Comparison of ENCODE assay signal across 11 mouse cellular contexts in genomic region chr1:171631447-171631846, GRCm38 (mm10). TPM values are rescaled to one million over a fixed set of nuclear protein-coding genes. Genes with fewer than 3 reads are reported as not detected.
DNase-seq lines count a peak whose midpoint lies in the region; ATAC-seq and TF ChIP-seq lines count a peak whose summit lies in the region.
"Had no signal": no experiment of that assay in that cellular context is flagged by ENCODE, and none has a peak within 500 bp of the region (broad histone marks: within the 10 kb centered on the region; RNA-seq: fewer than 3 reads in every experiment).

No protein-coding gene starts in this region.

- no peak overlapping the region for H3K9ac ChIP-seq in embryonic facial prominence, embryonic 14.5 days (ENCODE audit: low read depth, low read length)
- no peak overlapping the region for H3K9ac ChIP-seq in liver, postnatal 0 days (replicated peaks)
- no peak overlapping the region for H3K9ac ChIP-seq in heart, postnatal 0 days (replicated peaks; ENCODE audit: low read depth, low read length)
- H3K9ac ChIP-seq in intestine, embryonic 16.5 days (ENCODE audit: low read depth, low read length): no peak overlapping the region
- H3K9ac ChIP-seq: embryonic facial prominence, embryonic 12.5 days; hindbrain, embryonic 12.5 days had no signal

- 69% methylated on average over 2 of the region's 2 CpGs for WGBS in embryonic facial prominence, embryonic 14.5 days
- WGBS in embryonic facial prominence, embryonic 10.5 days: 85% methylated on average over 2 of the region's 2 CpGs
- 29% methylated on average over 2 of the region's 2 CpGs for WGBS in liver, postnatal 0 days (ENCODE audit: insufficient replicate concordance)
- WGBS in heart, postnatal 0 days: 41% methylated on average over 2 of the region's 2 CpGs
- 66% methylated on average over 2 of the region's 2 CpGs for WGBS in intestine, embryonic 16.5 days

- H3K4me2 ChIP-seq in embryonic facial prominence, embryonic 14.5 days (ENCODE audit: low read depth, low read length): no peak overlapping the region
- no peak overlapping the region for H3K4me2 ChIP-seq in liver, postnatal 0 days (ENCODE audit: low read depth, low read length)
- no peak overlapping the region; the same call in 1 of the 2 replicates for H3K4me2 ChIP-seq in heart, postnatal 0 days (ENCODE audit: low read depth, low read length)
- H3K4me2 ChIP-seq in intestine, embryonic 16.5 days (ENCODE audit: low read depth, low read length): no peak overlapping the region
- H3K4me2 ChIP-seq: embryonic facial prominence, embryonic 12.5 days; hindbrain, embryonic 12.5 days had no signal

- H3K4me1 ChIP-seq in embryonic facial prominence, embryonic 14.5 days (ENCODE audit: control insufficient read depth, insufficient read depth, low read length): peaks cover 4% of the 10 kb centered on the region; the same call in 1 of the 2 replicates
- no peaks in the 10 kb centered on the region for H3K4me1 ChIP-seq in embryonic facial prominence, embryonic 10.5 days
- H3K4me1 ChIP-seq in liver, postnatal 0 days (ENCODE audit: insufficient read depth): peaks cover 7% of the 10 kb centered on the region
- no peaks in the 10 kb centered on the region for H3K4me1 ChIP-seq in heart, postnatal 0 days (ENCODE audit: control insufficient read depth, insufficient read depth)
- H3K4me1 ChIP-seq in intestine, embryonic 16.5 days (ENCODE audit: control insufficient read depth, insufficient read depth, low read length): no peaks in the 10 kb centered on the region
- H3K4me1 ChIP-seq: embryonic facial prominence, embryonic 12.5 days; hindbrain, embryonic 12.5 days had no signal

- TF ChIP-seq EP300 in liver, postnatal 0 days (IDR thresholded peaks at IDR 0.05; ENCODE audit: low read depth): 0 out of 2 replicates have a peak, but pooled peaks have one; percentile 18
- TF ChIP-seq EP300 in heart, postnatal 0 days (IDR thresholded peaks at IDR 0.05; ENCODE audit: low read depth): no peak

- H3K4me3 ChIP-seq in embryonic facial prominence, embryonic 14.5 days (ENCODE audit: low read depth, low read length): no peak overlapping the region
- H3K4me3 ChIP-seq in embryonic facial prominence, embryonic 10.5 days: no peak overlapping the region
- H3K4me3 ChIP-seq in liver, postnatal 0 days (ENCODE audit: low read depth, low read length): no peak overlapping the region
- H3K4me3 ChIP-seq in heart, postnatal 0 days (ENCODE audit: low read depth, low read length): no peak overlapping the region
- no peak overlapping the region for H3K4me3 ChIP-seq in intestine, embryonic 16.5 days (ENCODE audit: low read length)
- H3K4me3 ChIP-seq: embryonic facial prominence, embryonic 12.5 days; hindbrain, embryonic 12.5 days had no signal

- H3K36me3 ChIP-seq in embryonic facial prominence, embryonic 14.5 days (ENCODE audit: control insufficient read depth, insufficient read depth, low read length): no peaks in the 10 kb centered on the region
- no peaks in the 10 kb centered on the region for H3K36me3 ChIP-seq in embryonic facial prominence, embryonic 10.5 days (replicated peaks)
- H3K36me3 ChIP-seq in liver, postnatal 0 days (replicated peaks; ENCODE audit: insufficient read depth, low read length): no peaks in the 10 kb centered on the region
- H3K36me3 ChIP-seq in heart, postnatal 0 days (replicated peaks; ENCODE audit: control insufficient read depth, insufficient read depth, low read length): no peaks in the 10 kb centered on the region
- no peaks in the 10 kb centered on the region for H3K36me3 ChIP-seq in intestine, embryonic 16.5 days (ENCODE audit: control insufficient read depth, insufficient read depth, low read length)
- H3K36me3 ChIP-seq: embryonic facial prominence, embryonic 12.5 days; hindbrain, embryonic 12.5 days had no signal

- no peak for ATAC-seq in embryonic facial prominence, embryonic 14.5 days (ENCODE audit: low read depth)
- ATAC-seq in liver, postnatal 0 days: no peak
- ATAC-seq in heart, postnatal 0 days (ENCODE audit: insufficient read depth, low read depth): peak; percentile 75
- ATAC-seq in intestine, embryonic 16.5 days: no peak

- no peak overlapping the region for H3K27ac ChIP-seq in embryonic facial prominence, embryonic 14.5 days (replicated peaks; ENCODE audit: low read depth, low read length)
- no peak overlapping the region for H3K27ac ChIP-seq in embryonic facial prominence, embryonic 10.5 days (replicated peaks)
- H3K27ac ChIP-seq in liver, postnatal 0 days (ENCODE audit: low read depth): no peak overlapping the region
- no peak overlapping the region for H3K27ac ChIP-seq in heart, postnatal 0 days (ENCODE audit: low read depth)
- H3K27ac ChIP-seq in intestine, embryonic 16.5 days (ENCODE audit: low read length): no peak overlapping the region
- H3K27ac ChIP-seq: embryonic facial prominence, embryonic 12.5 days; hindbrain, embryonic 12.5 days had no signal

- peak; percentile 41 for DNase-seq in embryonic facial prominence, embryonic 14.5 days (ENCODE audit: low spot score)
- no peak for DNase-seq in embryonic facial prominence, embryonic 10.5 days (ENCODE audit: low spot score)
- no peak for DNase-seq in liver, postnatal 0 days
- no peak for DNase-seq in liver
- DNase-seq in heart, postnatal 0 days (ENCODE audit: low spot score): peak; percentile 18
- peak; percentile 16 for DNase-seq in right cerebral cortex, postnatal 14 days
- DNase-seq in gastrocnemius, postnatal 25 days: no peak
- DNase-seq: adrenal gland, adult 2 months had no signal

- no peak for TF ChIP-seq CTCF in liver, postnatal 0 days (IDR thresholded peaks at IDR 0.05; ENCODE audit: low read depth)
- TF ChIP-seq CTCF in heart, postnatal 0 days (IDR thresholded peaks at IDR 0.05; ENCODE audit: low read depth): no peak

- no peaks in the 10 kb centered on the region for H3K27me3 ChIP-seq in embryonic facial prominence, embryonic 14.5 days (replicated peaks; ENCODE audit: control insufficient read depth, insufficient read depth, low read length)
- no peaks in the 10 kb centered on the region for H3K27me3 ChIP-seq in embryonic facial prominence, embryonic 10.5 days (replicated peaks; ENCODE audit: low read depth, poor library complexity, severe bottlenecking)
- H3K27me3 ChIP-seq in liver, postnatal 0 days (ENCODE audit: insufficient read depth, low read length): no peaks in the 10 kb centered on the region
- H3K27me3 ChIP-seq in heart, postnatal 0 days (ENCODE audit: control insufficient read depth, insufficient read depth, low read length): no peaks in the 10 kb centered on the region
- H3K27me3 ChIP-seq in intestine, embryonic 16.5 days (replicated peaks; ENCODE audit: control insufficient read depth, insufficient read depth, low read length): no peaks in the 10 kb centered on the region
- H3K27me3 ChIP-seq: embryonic facial prominence, embryonic 12.5 days; hindbrain, embryonic 12.5 days had no signal

- H3K9me3 ChIP-seq in embryonic facial prominence, embryonic 14.5 days (ENCODE audit: control insufficient read depth, low read length): no peaks in the 10 kb centered on the region
- H3K9me3 ChIP-seq in embryonic facial prominence, embryonic 10.5 days: no peaks in the 10 kb centered on the region
- H3K9me3 ChIP-seq in liver, postnatal 0 days (ENCODE audit: low read length): no peaks in the 10 kb centered on the region
- no peaks in the 10 kb centered on the region for H3K9me3 ChIP-seq in heart, postnatal 0 days (replicated peaks; ENCODE audit: control insufficient read depth, low read length)
- no peaks in the 10 kb centered on the region for H3K9me3 ChIP-seq in intestine, embryonic 16.5 days (ENCODE audit: control insufficient read depth, low read length)
- H3K9me3 ChIP-seq: embryonic facial prominence, embryonic 12.5 days; hindbrain, embryonic 12.5 days had no signal

RNA-seq across cellular contexts. Expression of gene Slamf7, which starts 21.4 kb away (rescaled TPM):
- 0.05 and 0.21 TPM in 2 replicates for polyA plus RNA-seq in embryonic facial prominence, embryonic 14.5 days (2014; fragmentation: Nextera tagmentation; extraction: Ambion mirVana)
- not detected in 2 replicates for polyA plus RNA-seq in embryonic facial prominence, embryonic 10.5 days (2016; fragmentation: Nextera tagmentation; extraction: Ambion mirVana)
- polyA plus RNA-seq in liver, postnatal 0 days (2015; fragmentation: Nextera tagmentation; extraction: Ambion mirVana): 5.7 and 6.1 TPM in 2 replicates
- not detected in 2 replicates for total RNA-seq in heart, postnatal 0 days (2014; rRNA removed; ENCODE audit: low replicate concordance)
- 0.12 and 0.14 TPM in 2 replicates for polyA plus RNA-seq in heart, postnatal 0 days (2015; fragmentation: Nextera tagmentation; extraction: Ambion mirVana)
- polyA plus RNA-seq in intestine, embryonic 16.5 days (2015; fragmentation: Nextera tagmentation; extraction: Ambion mirVana): 0.18 and 0.23 TPM in 2 replicates
- total RNA-seq in gastrocnemius, postnatal 25 days (2021): not detected
- polyA plus RNA-seq: embryonic facial prominence, embryonic 12.5 days; hindbrain, embryonic 12.5 days had no signal

RNA-seq across cellular contexts. Expression of gene Ly9, which starts 24.2 kb away (rescaled TPM):
- 0.31 TPM in 1 of 2 replicates, not detected in the other for polyA plus RNA-seq in embryonic facial prominence, embryonic 14.5 days (2014; fragmentation: Nextera tagmentation; extraction: Ambion mirVana)
- polyA plus RNA-seq in embryonic facial prominence, embryonic 10.5 days (2016; fragmentation: Nextera tagmentation; extraction: Ambion mirVana): 0.06 and 0.07 TPM in 2 replicates
- 1.4 and 2.2 TPM in 2 replicates for polyA plus RNA-seq in liver, postnatal 0 days (2015; fragmentation: Nextera tagmentation; extraction: Ambion mirVana)
- 0.31 TPM in 1 of 2 replicates, not detected in the other for total RNA-seq in heart, postnatal 0 days (2014; rRNA removed; ENCODE audit: low replicate concordance)
- 0.18 and 0.21 TPM in 2 replicates for polyA plus RNA-seq in heart, postnatal 0 days (2015; fragmentation: Nextera tagmentation; extraction: Ambion mirVana)
- 0.51 and 0.60 TPM in 2 replicates for polyA plus RNA-seq in intestine, embryonic 16.5 days (2015; fragmentation: Nextera tagmentation; extraction: Ambion mirVana)
- under 1 TPM; 0.10 to 0.27 TPM for total RNA-seq in gastrocnemius, postnatal 25 days (2021)
- polyA plus RNA-seq: hindbrain, embryonic 12.5 days had no signal

RNA-seq across cellular contexts. Expression of gene Cd48, which starts 50.4 kb away (rescaled TPM):
- polyA plus RNA-seq in embryonic facial prominence, embryonic 14.5 days (2014; fragmentation: Nextera tagmentation; extraction: Ambion mirVana): 5.0 and 5.5 TPM in 2 replicates
- 0.29 and 0.55 TPM in 2 replicates for polyA plus RNA-seq in embryonic facial prominence, embryonic 10.5 days (2016; fragmentation: Nextera tagmentation; extraction: Ambion mirVana)
- 17.2 and 17.9 TPM in 2 replicates for polyA plus RNA-seq in liver, postnatal 0 days (2015; fragmentation: Nextera tagmentation; extraction: Ambion mirVana)
- 2.0 TPM in 1 of 2 replicates, not detected in the other for total RNA-seq in heart, postnatal 0 days (2014; rRNA removed; ENCODE audit: low replicate concordance)
- polyA plus RNA-seq in heart, postnatal 0 days (2015; fragmentation: Nextera tagmentation; extraction: Ambion mirVana): 2.1 and 2.6 TPM in 2 replicates
- polyA plus RNA-seq in intestine, embryonic 16.5 days (2015; fragmentation: Nextera tagmentation; extraction: Ambion mirVana): 4.4 and 4.7 TPM in 2 replicates
- under 1 TPM; 0.54 to 0.82 TPM for total RNA-seq in gastrocnemius, postnatal 25 days (2021)

Comparison
In these comparisons a context has a peak if more than half of its experiments do, and no peak if none do; other contexts are left out.
1. DNase-seq: peak in embryonic facial prominence, embryonic 14.5 days (single experiment), heart, postnatal 0 days (single experiment) and right cerebral cortex, postnatal 14 days (single experiment); none in embryonic facial prominence, embryonic 10.5 days (single experiment), liver, postnatal 0 days (single experiment), liver (single experiment) and gastrocnemius, postnatal 25 days (single experiment).